Mouse (Mus musculus): Measurements from ENCODE around the gene Nbas.

GRCm38 (mm10) chr12:13566421-13566820 lies 297.5 kb downstream of the Nbas start:
- TF ChIP-seq CTCF (IDR thresholded peaks at IDR 0.05; ENCODE audit: low read depth) (no peak), EP300 (IDR thresholded peaks at IDR 0.05; ENCODE audit: low read depth) (no peak)
